Mouse (Mus musculus) neural tube, embryonic 11.5 days (tissue): Measurements from ENCODE around the gene Ripor2. TPM values are rescaled to one million over a fixed set of nuclear protein-coding genes. Genes with fewer than 3 reads are reported as not detected.

Experiments used
- ATAC-seq: fragments of 200-750 bp; cut with Nextera tagmentation; 2 replicates; pipeline ENCODE4 v1.8.0; 2017; ENCODE audit warnings: moderate number of reproducible peaks, mild to moderate bottlenecking, moderate TSS enrichment, moderate library complexity; ENCODE audit not compliant: insufficient read depth, low FRiP score, low TSS enrichment
- DNase-seq: peaks from one replicate; pipeline ENCODE4 v3.0.0-alpha.2; 2015; ENCODE audit warnings: low spot score
- H3K27ac ChIP-seq: fragments of 300-500 bp; sonication (generic); 2 replicates; pipeline ENCODE4 v1.5.1; 2014; ENCODE audit warnings: low read depth, mild to moderate bottlenecking, low read length
- H3K27me3 ChIP-seq: fragments of 300-500 bp; sonication (generic); 2 replicates; pipeline ENCODE4 v1.6.1; 2014; ENCODE audit warnings: mild to moderate bottlenecking, low read length, mixed read lengths; ENCODE audit not compliant: control insufficient read depth, insufficient read depth
- H3K36me3 ChIP-seq: fragments of 300-500 bp; sonication (generic); 2 replicates; pipeline ENCODE4 v1.6.1; 2014; ENCODE audit warnings: mild to moderate bottlenecking, low read length, moderate library complexity, mixed read lengths; ENCODE audit not compliant: control insufficient read depth, insufficient read depth
- H3K4me1 ChIP-seq: fragments of 300-500 bp; sonication (generic); 2 replicates; pipeline ENCODE4 v1.6.1; 2014; ENCODE audit warnings: low read length, mixed read lengths; ENCODE audit not compliant: control insufficient read depth, insufficient read depth
- H3K4me2 ChIP-seq: fragments of 300-500 bp; sonication (generic); 2 replicates; pipeline ENCODE4 v1.6.1; 2014; ENCODE audit warnings: low read depth, mild to moderate bottlenecking, moderate library complexity
- H3K4me3 ChIP-seq: fragments of 300-500 bp; sonication (generic); 2 replicates; pipeline ENCODE4 v1.5.1; 2014; ENCODE audit warnings: low read depth, low read length
- H3K9ac ChIP-seq: fragments of 300-500 bp; sonication (generic); 2 replicates; pipeline ENCODE4 v1.6.1; 2014; ENCODE audit warnings: mild to moderate bottlenecking, low read length
- H3K9me3 ChIP-seq: fragments of 300-500 bp; sonication (generic); 2 replicates; pipeline ENCODE4 v1.6.1; 2016; ENCODE audit warnings: low read length; ENCODE audit not compliant: control insufficient read depth
- WGBS: fragments of 180-500 bp; shearing (Covaris S2); extraction: QIAGEN DNeasy Blood & Tissue Kit; methylation state at CpG from one replicate; pipeline ENCODE4 v1.1.7; 2014; 5-methylcytosine and 5-hydroxymethylcytosine counted together
- polyA plus RNA-seq: library from polyadenylated mRNA; unstranded; fragments of >200 nt; fragmentation: Nextera tagmentation; extraction: Ambion mirVana; gene quantifications from 2 replicates; pipeline ENCODE4 v1.2.1, GENCODE M21; 2014

Ripor2 gene
- polyA plus RNA-seq, 1 experiment from 2014 or later, result 6.2 TPM

DNA sequence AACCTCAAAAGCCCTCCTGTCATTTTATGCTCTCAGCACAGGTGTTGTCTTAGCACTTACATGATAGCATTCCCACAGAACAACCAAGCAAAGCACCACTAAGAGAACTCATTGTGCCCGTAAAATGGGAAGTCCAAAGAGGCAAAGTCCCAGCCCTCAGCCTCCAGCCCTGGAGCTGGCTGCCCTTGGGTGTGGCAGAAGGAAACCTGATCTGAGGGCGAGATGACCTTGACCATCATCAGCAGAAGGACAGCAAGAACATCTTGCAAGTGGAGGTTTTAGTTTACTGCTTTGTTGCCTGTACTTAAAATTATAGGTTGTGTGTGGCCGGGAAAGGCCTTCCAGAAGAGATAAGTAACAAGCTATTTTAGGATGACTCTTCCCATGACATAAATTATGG, 6.9 kb upstream of the Ripor2 start:
- H3K27me3 ChIP-seq, result no peaks in the 10 kb centered on the region
- H3K4me3 ChIP-seq, result no peak overlapping the region
- H3K27ac ChIP-seq, result no peak overlapping the region
- DNase-seq (no peak), ATAC-seq (no peak)
- peaks cover 8% of the 10 kb centered on the region for H3K4me1 ChIP-seq
- H3K9me3 ChIP-seq, result no peaks in the 10 kb centered on the region
- no peak overlapping the region for H3K4me2 ChIP-seq
- H3K9ac ChIP-seq, result no peak overlapping the region
- WGBS, result 83% methylated on average over 3 of the region's 3 CpGs
- no peaks in the 10 kb centered on the region for H3K36me3 ChIP-seq

DNA sequence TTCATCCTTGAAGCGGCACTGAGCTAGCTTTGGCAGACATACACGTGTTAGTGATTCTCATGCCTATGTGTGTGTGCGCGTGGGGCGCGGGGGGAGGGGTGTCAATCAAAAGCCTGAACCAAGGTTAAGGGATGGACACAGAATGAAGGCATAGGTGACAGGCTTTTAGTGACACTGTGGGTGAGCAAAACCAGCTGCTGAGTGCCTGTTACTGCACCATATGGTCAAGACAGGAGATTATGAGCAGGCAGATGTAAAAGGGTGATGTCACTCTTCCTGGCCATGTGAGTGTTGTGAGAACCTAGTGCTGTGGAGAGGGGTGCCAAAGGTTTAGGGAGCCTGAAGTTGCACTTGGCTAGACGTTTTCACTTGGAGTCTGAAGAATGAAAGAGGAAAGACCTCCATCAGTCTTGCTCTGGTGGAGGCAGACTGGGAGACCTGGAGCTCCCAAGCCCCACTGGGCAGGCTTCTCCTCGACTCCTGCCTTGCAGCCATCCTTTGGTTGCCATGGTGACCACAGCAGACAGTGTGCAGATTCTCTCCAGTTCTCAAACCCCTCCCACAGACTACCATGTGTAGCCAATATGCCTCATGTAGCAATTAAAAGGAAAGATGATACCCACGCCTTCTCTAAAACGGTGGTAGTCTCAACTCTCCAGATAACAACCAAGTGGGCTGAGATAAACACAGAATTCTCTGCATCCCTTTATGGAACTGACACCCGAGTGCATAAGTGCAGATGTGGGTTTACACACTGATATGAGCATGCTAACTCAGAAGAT, 5.5 kb upstream of the Ripor2 start:
- peaks cover 8% of the 10 kb centered on the region for H3K4me1 ChIP-seq
- H3K4me2 ChIP-seq, result no peak overlapping the region
- H3K36me3 ChIP-seq, result no peaks in the 10 kb centered on the region
- no peaks in the 10 kb centered on the region for H3K9me3 ChIP-seq
- WGBS, result 60% methylated on average over 11 of the region's 11 CpGs
- H3K27me3 ChIP-seq, result no peaks in the 10 kb centered on the region
- DNase-seq (peak; percentile 55), ATAC-seq (peak; percentile 81)
- no peak overlapping the region for H3K27ac ChIP-seq
- H3K4me3 ChIP-seq, result no peak overlapping the region
- H3K9ac ChIP-seq, result no peak overlapping the region

DNA sequence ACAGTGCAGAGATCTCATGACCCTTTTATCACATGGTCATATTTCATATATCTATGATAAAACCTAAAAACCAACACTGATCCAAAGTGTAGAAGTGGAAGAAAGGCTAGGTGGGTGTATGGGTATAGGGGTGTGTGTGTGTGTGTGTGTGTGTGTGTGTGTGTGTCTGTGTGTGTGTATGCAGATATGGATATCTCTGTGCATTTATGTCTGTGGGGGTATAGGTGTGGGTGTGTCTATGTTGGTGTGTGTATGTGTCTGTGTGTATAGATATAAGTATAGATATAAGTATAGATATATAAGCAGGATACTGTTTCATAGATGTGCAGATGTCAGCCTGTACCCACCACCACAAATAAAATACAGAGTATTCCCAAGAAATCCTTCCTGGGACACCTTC, 3.7 kb upstream of the Ripor2 start:
- no peak overlapping the region for H3K4me2 ChIP-seq
- DNase-seq (no peak), ATAC-seq (no peak)
- H3K9ac ChIP-seq, result no peak overlapping the region
- H3K36me3 ChIP-seq, result no peaks in the 10 kb centered on the region
- no peaks in the 10 kb centered on the region for H3K9me3 ChIP-seq
- H3K4me1 ChIP-seq, result peaks cover 8% of the 10 kb centered on the region
- no peaks in the 10 kb centered on the region for H3K27me3 ChIP-seq
- H3K4me3 ChIP-seq, result no peak overlapping the region
- no peak overlapping the region for H3K27ac ChIP-seq

DNA sequence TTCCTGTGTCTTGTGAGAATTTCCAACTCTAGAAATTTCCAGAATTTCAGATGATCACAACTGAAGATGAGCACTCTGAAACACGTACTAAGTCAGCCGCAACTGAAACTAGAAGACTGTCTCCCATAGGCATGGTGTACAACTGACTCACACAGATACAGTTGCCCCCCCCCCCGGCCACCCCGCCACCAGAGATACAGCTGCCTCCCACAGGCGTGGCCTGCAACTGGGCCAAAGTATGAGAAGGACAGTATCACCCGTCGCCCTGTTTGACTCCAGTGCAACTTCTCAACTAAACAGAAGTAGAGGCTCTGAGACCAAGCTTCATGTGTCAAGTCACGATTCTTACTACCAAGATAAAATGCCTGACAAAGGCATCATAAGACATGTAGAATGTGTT, 1.2 kb upstream of the Ripor2 start:
- Histone ChIP-seq H3K27me3 (no peaks in the 10 kb centered on the region), H3K27ac (no peak overlapping the region), H3K4me1 (peaks cover 8% of the 10 kb centered on the region), H3K4me3 (no peak overlapping the region), H3K9me3 (no peaks in the 10 kb centered on the region), H3K9ac (no peak overlapping the region), H3K36me3 (no peaks in the 10 kb centered on the region), H3K4me2 (no peak overlapping the region)
- ATAC-seq (no peak), DNase-seq (no peak)
- 87% methylated on average over 8 of the region's 8 CpGs for WGBS

DNA sequence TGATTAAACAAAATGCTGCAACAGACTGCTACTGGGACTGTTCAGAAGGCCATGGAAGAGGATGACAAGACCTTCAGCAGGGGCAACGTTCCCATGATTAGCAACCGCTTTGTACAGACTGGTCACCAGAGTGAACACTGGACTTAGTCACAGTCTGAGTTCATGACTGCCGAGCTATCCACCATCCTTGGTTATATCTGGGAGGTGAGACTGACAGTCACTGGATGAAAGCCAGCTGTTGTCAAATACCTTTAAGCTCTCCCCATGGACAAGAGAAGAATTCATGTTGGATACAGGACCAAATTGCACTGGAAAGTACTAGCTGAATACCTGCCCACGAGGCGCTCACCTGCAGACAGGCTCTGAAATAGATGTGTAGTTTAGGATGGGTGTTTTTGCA, 2.4 kb downstream of the Ripor2 start:
- no peak overlapping the region for H3K4me3 ChIP-seq
- no peak overlapping the region for H3K4me2 ChIP-seq
- ATAC-seq (no peak), DNase-seq (no peak)
- no peak overlapping the region for H3K9ac ChIP-seq
- 93% methylated on average over 5 of the region's 5 CpGs for WGBS
- no peaks in the 10 kb centered on the region for H3K9me3 ChIP-seq
- H3K36me3 ChIP-seq, result no peaks in the 10 kb centered on the region
- no peaks in the 10 kb centered on the region for H3K27me3 ChIP-seq
- H3K27ac ChIP-seq, result no peak overlapping the region
- no peaks in the 10 kb centered on the region for H3K4me1 ChIP-seq

DNA sequence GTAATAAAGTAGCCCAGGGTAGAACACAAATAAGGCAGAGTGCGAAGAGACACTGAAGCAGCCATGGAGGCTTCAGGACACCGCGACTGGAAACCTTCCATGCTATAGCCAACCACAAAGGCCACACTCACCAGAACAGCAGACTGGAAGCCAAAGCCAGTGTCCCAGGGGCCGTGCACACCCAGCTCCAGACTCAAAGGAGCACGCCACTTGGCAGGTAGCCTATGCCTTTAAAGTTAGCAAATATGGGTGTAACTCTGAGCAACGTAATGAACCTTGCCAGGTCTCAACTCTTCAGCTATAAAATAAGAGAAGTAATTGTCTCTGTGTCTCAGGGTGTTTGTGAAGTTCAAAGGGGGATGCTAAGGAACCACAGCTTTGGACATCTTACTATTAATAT, 2.9 kb downstream of the Ripor2 start:
- no peaks in the 10 kb centered on the region for H3K27me3 ChIP-seq
- no peaks in the 10 kb centered on the region for H3K36me3 ChIP-seq
- no peak overlapping the region for H3K27ac ChIP-seq
- no peak overlapping the region for H3K9ac ChIP-seq
- no peaks in the 10 kb centered on the region for H3K4me1 ChIP-seq
- H3K9me3 ChIP-seq, result no peaks in the 10 kb centered on the region
- 95% methylated on average over 6 of the region's 6 CpGs for WGBS
- no peak overlapping the region for H3K4me3 ChIP-seq
- ATAC-seq (no peak), DNase-seq (no peak)
- no peak overlapping the region for H3K4me2 ChIP-seq

DNA sequence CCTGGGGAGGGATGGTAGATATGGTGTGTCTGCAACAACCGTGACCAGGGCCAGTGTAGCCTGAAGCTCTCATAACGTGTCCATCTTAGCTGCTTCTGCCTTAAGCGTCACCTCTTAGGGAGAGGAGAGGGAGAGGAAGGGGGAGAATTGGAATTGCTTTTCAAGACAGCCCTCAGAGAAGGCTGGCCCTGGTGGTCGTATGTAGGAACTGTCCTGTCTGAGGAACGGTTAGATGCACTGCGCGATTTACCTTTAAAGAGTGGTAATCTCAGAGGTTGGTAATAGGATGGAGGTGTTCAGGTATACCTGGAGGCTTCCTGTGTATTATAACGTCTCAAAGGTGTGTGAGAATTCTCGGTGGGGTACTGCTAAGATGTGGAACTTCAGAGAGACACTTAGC, 3.4 kb downstream of the Ripor2 start:
- H3K4me1 ChIP-seq, result no peaks in the 10 kb centered on the region

DNA sequence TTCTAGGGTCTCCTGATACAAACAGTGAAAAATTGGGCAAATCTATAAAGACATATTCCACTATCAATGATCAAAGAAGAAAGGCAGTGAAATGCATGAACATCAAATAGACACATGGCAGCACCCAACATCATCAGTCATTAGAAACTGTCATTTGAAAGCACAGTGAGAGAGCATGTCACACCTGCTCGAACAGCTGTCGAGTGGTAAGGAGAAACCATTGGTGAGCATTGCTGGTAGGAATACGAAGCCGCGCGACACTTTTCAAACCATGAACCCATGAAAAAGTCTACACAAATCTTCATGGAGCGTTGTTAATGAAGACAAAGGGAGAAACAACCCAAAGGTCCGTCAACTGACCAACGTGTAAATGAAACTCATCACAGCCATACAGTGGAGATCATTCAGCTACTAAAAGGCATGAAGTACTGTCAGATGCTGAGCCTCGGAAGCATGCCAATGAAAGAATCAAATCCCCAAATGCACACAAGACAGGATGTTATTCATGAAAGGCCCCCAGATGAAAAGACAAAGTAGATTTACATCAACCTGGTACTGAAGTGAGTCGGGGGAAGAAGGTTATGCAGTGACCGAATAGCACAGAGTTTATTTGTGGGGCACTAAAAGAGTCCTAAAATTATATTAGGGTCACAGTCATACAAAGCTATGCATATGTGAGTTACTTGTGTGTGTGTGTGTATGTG, 5.4 kb downstream of the Ripor2 start:
- DNase-seq, result no peak
- 92% methylated on average over 12 of the region's 12 CpGs for whole genome bisulfite sequencing
- no peaks in the 10 kb centered on the region for H3K36me3 ChIP-seq
- H3K4me3 ChIP-seq, result no peak overlapping the region
- ATAC-seq, result no peak
- no peak overlapping the region for H3K27ac ChIP-seq
- no peak overlapping the region for H3K9ac ChIP-seq
- no peaks in the 10 kb centered on the region for H3K9me3 ChIP-seq
- H3K4me1 ChIP-seq, result no peaks in the 10 kb centered on the region
- H3K27me3 ChIP-seq, result no peaks in the 10 kb centered on the region
- H3K4me2 ChIP-seq, result no peak overlapping the region

More for the DNA sequence above, 3.4 kb downstream of the Ripor2 start:
- H3K9ac ChIP-seq, result no peak overlapping the region
- no peak overlapping the region for H3K27ac ChIP-seq
- DNase-seq, result no peak
- 60% methylated on average over 9 of the region's 9 CpGs for WGBS
- ATAC-seq, result no peak
- no peaks in the 10 kb centered on the region for H3K9me3 ChIP-seq
- H3K27me3 ChIP-seq, result no peaks in the 10 kb centered on the region
- no peaks in the 10 kb centered on the region for H3K36me3 ChIP-seq
- no peak overlapping the region for H3K4me2 ChIP-seq
- H3K4me3 ChIP-seq, result no peak overlapping the region

DNA sequence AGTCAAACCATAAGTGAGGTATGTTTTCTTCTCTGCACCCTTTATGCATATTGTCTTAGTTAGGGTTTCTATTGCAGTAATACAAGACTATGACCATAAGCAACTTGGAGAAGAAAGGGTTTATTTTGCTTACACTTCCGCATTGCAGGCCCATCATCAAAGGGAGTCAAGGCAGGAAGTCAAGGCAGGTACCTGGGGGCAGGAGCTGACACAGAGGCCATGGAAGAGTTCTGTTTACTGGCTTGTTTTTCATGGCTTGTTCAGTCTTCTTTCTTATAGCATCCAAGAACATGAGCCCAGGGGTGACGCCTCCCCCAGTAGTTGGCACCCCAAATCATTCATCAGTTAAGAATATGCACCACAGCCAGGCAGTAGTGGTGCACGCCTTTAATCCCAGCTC, 6.6 kb downstream of the Ripor2 start:
- Histone ChIP-seq H3K27me3 (no peaks in the 10 kb centered on the region), H3K27ac (no peak overlapping the region), H3K4me3 (no peak overlapping the region), H3K36me3 (no peaks in the 10 kb centered on the region), H3K4me2 (no peak overlapping the region), H3K4me1 (no peaks in the 10 kb centered on the region), H3K9ac (no peak overlapping the region), H3K9me3 (no peaks in the 10 kb centered on the region)
- 88% methylated on average over 3 of the region's 3 CpGs for WGBS
- DNase-seq (no peak), ATAC-seq (no peak)
